Mouse (Mus musculus) spleen, adult 2 months (tissue): ENCODE measurements around the gene Itgbl1.

Experiments used
- CTCF ChIP-seq: fragments of 200-500 bp; IDR thresholded peaks from 2 replicates; pipeline ENCODE4 v1.5.1; 2011; ENCODE audit warnings: mild to moderate bottlenecking, inconsistent platforms; ENCODE audit not compliant: insufficient read depth, insufficient read length, insufficient replicate concordance; ENCODE audit errors: extremely low read depth
- POLR2A ChIP-seq: fragments of 200-500 bp; IDR thresholded peaks from 2 replicates; pipeline ENCODE4 v1.6.1; 2011; ENCODE audit warnings: low read depth, low read length, inconsistent platforms

- TF ChIP-seq CTCF (no peak), POLR2A (no peak)
Measured at GRCm38 (mm10) chr14:123843675-123844425, 184.1 kb downstream of the Itgbl1 start.
